Mouse (Mus musculus) hindbrain, embryonic 10.5 days (tissue): ENCODE measurements around the gene Carmil1. TPM values are rescaled to one million over a fixed set of nuclear protein-coding genes. Genes with fewer than 3 reads are reported as not detected.

Experiments
- DNase-seq: peaks from one replicate; pipeline ENCODE4 v3.0.0-alpha.2; 2017; ENCODE audit warnings: low spot score
- H3K27ac ChIP-seq: fragments of 300-500 bp; sonication (generic); 2 replicates; pipeline ENCODE4 v1.5.1; 2016; ENCODE audit warnings: mild to moderate bottlenecking, moderate library complexity
- H3K27me3 ChIP-seq: fragments of 300-500 bp; sonication (generic); 2 replicates; pipeline ENCODE4 v1.6.1; 2016; ENCODE audit warnings: mild to moderate bottlenecking; ENCODE audit not compliant: poor library complexity, insufficient read depth, severe bottlenecking
- H3K36me3 ChIP-seq: fragments of 300-500 bp; sonication (generic); 2 replicates; pipeline ENCODE4 v1.6.1; 2016; ENCODE audit warnings: mild to moderate bottlenecking, moderate library complexity
- H3K4me1 ChIP-seq: fragments of 300-500 bp; sonication (generic); replicated peaks from 2 replicates; pipeline ENCODE4 v1.6.1; 2016; ENCODE audit warnings: mild to moderate bottlenecking
- H3K4me3 ChIP-seq: fragments of 300-500 bp; sonication (generic); 2 replicates; pipeline ENCODE4 v1.5.1; 2016; ENCODE audit warnings: mild to moderate bottlenecking, moderate library complexity
- H3K9me3 ChIP-seq: fragments of 300-500 bp; sonication (generic); 2 replicates; pipeline ENCODE4 v1.6.1; 2016; ENCODE audit warnings: mild to moderate bottlenecking, moderate library complexity
- WGBS: fragments of 180-500 bp; shearing (Covaris S2); methylation state at CpG from one replicate; pipeline ENCODE4 v1.1.7; 2016; 5-methylcytosine and 5-hydroxymethylcytosine counted together
- polyA plus RNA-seq: library from polyadenylated mRNA; unstranded; fragments of >200 nt; fragmentation: Nextera tagmentation; extraction: Ambion mirVana; gene quantifications from 2 replicates; pipeline ENCODE4 v1.2.1, GENCODE M21; 2016

The Carmil1 gene
- polyA plus RNA-seq, 1 experiment from 2014 or later = 20.0 TPM

GRCm38 (mm10) chr13:24001797-24002196 lies 278.8 kb downstream of the Carmil1 start:
- no peaks in the 10 kb centered on the region for H3K27me3 ChIP-seq
- no peaks in the 10 kb centered on the region for H3K4me1 ChIP-seq
- H3K36me3 ChIP-seq = no peaks in the 10 kb centered on the region
- H3K4me3 ChIP-seq = no peak overlapping the region
- H3K27ac ChIP-seq = no peak overlapping the region
- DNase-seq = no peak
- no peaks in the 10 kb centered on the region for H3K9me3 ChIP-seq
- 62% methylated on average over 2 of the region's 2 CpGs for WGBS

- no peaks in the 10 kb centered on the region for H3K36me3 ChIP-seq
- WGBS = 80% methylated on average over 2 of the region's 2 CpGs
- H3K4me1 ChIP-seq = no peaks in the 10 kb centered on the region
- no peak overlapping the region for H3K4me3 ChIP-seq
- no peaks in the 10 kb centered on the region for H3K27me3 ChIP-seq
- DNase-seq = no peak
- no peaks in the 10 kb centered on the region for H3K9me3 ChIP-seq
- no peak overlapping the region for H3K27ac ChIP-seq
These were observed 279.5 kb downstream of the Carmil1 start for GRCm38 (mm10) chr13:24001081-24001480.

GRCm38 (mm10) chr13:23998826-23999225 lies 281.8 kb downstream of the Carmil1 start:
- DNase-seq = no peak
- Histone ChIP-seq H3K27ac (no peak overlapping the region), H3K4me3 (no peak overlapping the region), H3K9me3 (no peaks in the 10 kb centered on the region), H3K4me1 (no peaks in the 10 kb centered on the region), H3K27me3 (peaks cover 5% of the 10 kb centered on the region), H3K36me3 (no peaks in the 10 kb centered on the region)
- WGBS = 82% methylated on average over 2 of the region's 2 CpGs

- H3K27ac ChIP-seq = no peak overlapping the region
- peaks cover 9% of the 10 kb centered on the region for H3K4me1 ChIP-seq
- WGBS = 81% methylated on average over 3 of the region's 3 CpGs
- H3K36me3 ChIP-seq = no peaks in the 10 kb centered on the region
- no peak for DNase-seq
- no peaks in the 10 kb centered on the region for H3K9me3 ChIP-seq
- no peak overlapping the region for H3K4me3 ChIP-seq
- peaks cover 39% of the 10 kb centered on the region for H3K27me3 ChIP-seq
These were observed 285.8 kb downstream of the Carmil1 start for GRCm38 (mm10) chr13:23994756-23995155.

GRCm38 (mm10) chr13:23994024-23994423 lies 286.6 kb downstream of the Carmil1 start:
- no peak for DNase-seq
- Histone ChIP-seq H3K4me1 (peaks cover 9% of the 10 kb centered on the region), H3K4me3 (no peak overlapping the region), H3K27ac (no peak overlapping the region), H3K27me3 (peaks cover 39% of the 10 kb centered on the region), H3K9me3 (no peaks in the 10 kb centered on the region), H3K36me3 (no peaks in the 10 kb centered on the region)
- 15% methylated on average over 9 of the region's 9 CpGs for WGBS

- Histone ChIP-seq H3K4me3 (peak within 1 kb of the TSS; percentile 42), H3K27ac (no peak within 1 kb of the TSS), H3K27me3 (peaks cover 39% of the 10 kb centered on the region), H3K9me3 (no peaks in the 10 kb centered on the region), H3K36me3 (no peaks in the 10 kb centered on the region), H3K4me1 (peaks cover 9% of the 10 kb centered on the region)
- DNase-seq = peak; percentile 72
- WGBS = under 1% methylated on average over 20 of the region's 20 CpGs
These were observed 289.7 kb downstream of the Carmil1 start, which contains the start of gene Scgn for GRCm38 (mm10) chr13:23990928-23991327. Gene Scgn, minus strand, starts transcription at chr13:23991214.

GRCm38 (mm10) chr13:23990451-23990850 lies 290.1 kb downstream of the Carmil1 start:
- Histone ChIP-seq H3K4me3 (peak overlapping the region; percentile 42; the same call in 1 of the 2 replicates), H3K27me3 (peaks cover 39% of the 10 kb centered on the region), H3K4me1 (peaks cover 9% of the 10 kb centered on the region), H3K36me3 (no peaks in the 10 kb centered on the region), H3K9me3 (no peaks in the 10 kb centered on the region), H3K27ac (no peak overlapping the region)
- 41% methylated on average over 5 of the region's 5 CpGs for WGBS
- no peak for DNase-seq

GRCm38 (mm10) chr13:23985130-23985529 lies 295.5 kb downstream of the Carmil1 start:
- Histone ChIP-seq H3K4me3 (no peak overlapping the region), H3K36me3 (no peaks in the 10 kb centered on the region), H3K27ac (no peak overlapping the region), H3K9me3 (no peaks in the 10 kb centered on the region), H3K27me3 (peaks cover 2% of the 10 kb centered on the region; the same call in 1 of the 2 replicates), H3K4me1 (no peaks in the 10 kb centered on the region)
- 50% methylated on average over 3 of the region's 3 CpGs for WGBS
- no peak for DNase-seq

- Histone ChIP-seq H3K4me3 (no peak overlapping the region), H3K36me3 (no peaks in the 10 kb centered on the region), H3K4me1 (no peaks in the 10 kb centered on the region), H3K27me3 (no peaks in the 10 kb centered on the region), H3K27ac (no peak overlapping the region), H3K9me3 (no peaks in the 10 kb centered on the region)
- no peak for DNase-seq
- WGBS = 65% methylated on average over 5 of the region's 5 CpGs
These were observed 308.3 kb downstream of the Carmil1 start for GRCm38 (mm10) chr13:23972271-23972670.

- Histone ChIP-seq H3K27ac (no peak overlapping the region), H3K9me3 (no peaks in the 10 kb centered on the region), H3K36me3 (no peaks in the 10 kb centered on the region), H3K27me3 (no peaks in the 10 kb centered on the region), H3K4me1 (no peaks in the 10 kb centered on the region), H3K4me3 (no peak overlapping the region)
- no peak for DNase-seq
- WGBS = 68% methylated on average over 2 of the region's 2 CpGs
These were observed 308.7 kb downstream of the Carmil1 start for GRCm38 (mm10) chr13:23971870-23972269.

- Histone ChIP-seq H3K4me1 (no peaks in the 10 kb centered on the region), H3K27ac (no peak overlapping the region), H3K27me3 (no peaks in the 10 kb centered on the region), H3K9me3 (no peaks in the 10 kb centered on the region), H3K36me3 (no peaks in the 10 kb centered on the region), H3K4me3 (no peak overlapping the region)
- DNase-seq = no peak
- 85% methylated on average over 2 of the region's 2 CpGs for WGBS
These were observed 315.7 kb downstream of the Carmil1 start for GRCm38 (mm10) chr13:23964909-23965308.

Other genes starting within 250 kb of the Carmil1 start
- 0.17 and 0.54 TPM in 2 replicates for gene Cmah, start 46.6 kb upstream of the Carmil1 start, polyA plus RNA-seq